Mouse (Mus musculus): ENCODE data around the gene Wipi1. TPM values are rescaled to one million over a fixed set of nuclear protein-coding genes. Genes with fewer than 3 reads are reported as not detected.

Wipi1 gene
- total and polyA plus RNA-seq, 3 experiments: 1.8 to 2.2 (median 2.0) TPM

GRCm38 (mm10) chr11:109569809-109570208, 42.0 kb downstream of the Wipi1 start:
- Histone ChIP-seq H3K9ac (ENCODE audit: insufficient read depth, low read depth) (peak overlapping the region; percentile 13; the same call in 1 of the 2 replicates), H3K9me3 (replicated peaks; ENCODE audit: low read length) (no peaks in the 10 kb centered on the region), H3K4me2 (ENCODE audit: insufficient read depth, low read depth, poor library complexity, severe bottlenecking) (peak overlapping the region; percentile 68), H3K27me3 (replicated peaks) (no peaks in the 10 kb centered on the region), H3K36me3 (replicated peaks in 1 of 2; ENCODE audit: control insufficient read depth in 1 of 2, insufficient read depth in 1 of 2, low read length in 1 of 2) (no peaks in the 10 kb centered on the region), H3K27ac (ENCODE audit: insufficient read depth, low read depth) (peak overlapping the region; percentile 62; the same call in 1 of the 2 replicates), H3K4me3 (replicated peaks in 1 of 3; ENCODE audit: low read depth in 2 of 3, low read length in 2 of 3, poor library complexity in 1 of 3) (no peak overlapping the region), H3K4me1 (ENCODE audit: control insufficient read depth in 1 of 2, insufficient read depth in 2 of 2) (peaks cover 21 to 43% of the 10 kb centered on the region in 2 experiments; a peak in 3 of 4 replicates), H3K79me2 (replicated peaks; ENCODE audit: control insufficient read depth, extremely low read depth, insufficient read depth, poor library complexity, severe bottlenecking) (no peaks in the 10 kb centered on the region)
- TF ChIP-seq ETS1 (conservative IDR thresholded peaks at IDR 0.05; ENCODE audit: low read depth, low read length) (peak; percentile 29; the same call in 1 of the 2 replicates), MAZ (IDR thresholded peaks at IDR 0.05; ENCODE audit: low read depth, low read length) (no peak), IRF4 (IDR thresholded peaks at IDR 0.05; ENCODE audit: low read depth, low read length) (peak; percentile 49; the same call in 1 of the 2 replicates), TCF12 (IDR thresholded peaks at IDR 0.05; ENCODE audit: low read depth, low read length) (peak; percentile 67; the same call in 1 of the 2 replicates), USF1 (IDR thresholded peaks at IDR 0.05; ENCODE audit: low read depth, low read length) (no peak), EP300 (IDR thresholded peaks at IDR 0.05; ENCODE audit: low read length) (peak; percentile 83), POLR2A (IDR thresholded peaks at IDR 0.05; ENCODE audit: low read depth, low read length) (0 out of 2 replicates have a peak, but pooled peaks have one; percentile 29), HCFC1 (IDR thresholded peaks at IDR 0.05; ENCODE audit: low read depth, low read length) (no peak; the same call in 1 of the 2 replicates), E2F4 (IDR thresholded peaks at IDR 0.05; ENCODE audit: insufficient replicate concordance, low read depth, low read length) (no peak), ZKSCAN1 (IDR thresholded peaks at IDR 0.05; ENCODE audit: borderline replicate concordance, low read depth, low read length) (no peak), CHD2 (IDR thresholded peaks at IDR 0.05; ENCODE audit: low read length) (peak; percentile 18; the same call in 1 of the 2 replicates), TBP (conservative IDR thresholded peaks at IDR 0.05; ENCODE audit: low read depth, low read length) (0 out of 2 replicates have a peak, but pooled peaks have one; percentile 11), MAFK (IDR thresholded peaks at IDR 0.05; ENCODE audit: insufficient replicate concordance, low read length) (no peak), RAD21 (IDR thresholded peaks at IDR 0.05; ENCODE audit: low read depth, low read length) (no peak), BHLHE40 (IDR thresholded peaks at IDR 0.05; ENCODE audit: low read depth, low read length) (peak; percentile 76), SMC3 (IDR thresholded peaks at IDR 0.05; ENCODE audit: low read depth, low read length) (0 out of 2 replicates have a peak, but pooled peaks have one; percentile 1), GABPA (IDR thresholded peaks at IDR 0.05; ENCODE audit: insufficient replicate concordance, low read depth, low read length) (no peak), ELF1 (IDR thresholded peaks at IDR 0.05; ENCODE audit: low read depth, low read length) (peak; percentile 54), ZMIZ1 (IDR thresholded peaks at IDR 0.05; ENCODE audit: low read depth, low read length) (no peak), MXI1 (IDR thresholded peaks at IDR 0.05; ENCODE audit: low read depth, low read length) (no peak), NRF1 (IDR thresholded peaks at IDR 0.05; ENCODE audit: low read depth, low read length) (no peak), NELFE (IDR thresholded peaks at IDR 0.05; ENCODE audit: low read depth, low read length) (no peak), MEF2A (IDR thresholded peaks at IDR 0.05; ENCODE audit: borderline replicate concordance, low read depth, low read length) (peak; percentile 49; the same call in 1 of the 2 replicates), SIN3A (IDR thresholded peaks at IDR 0.05; ENCODE audit: low read length) (no peak)
- DNase-seq (ENCODE audit: extremely low read depth): peak; percentile 49
- dilution Hi-C loops (cut with MboI; ENCODE audit: extremely low pct_ligation_motif_present, extremely low pct_unique_long_range_greater_than_20kb, low sequenced_read_pairs): no loop called here
- in situ Hi-C loops (cut with MboI; ENCODE audit: low pct_ligation_motif_present, low pct_unique_long_range_greater_than_20kb, low sequenced_read_pairs): no loop called here
